Mouse (Mus musculus): ENCODE data around the gene Krtap4-8. TPM values are rescaled to one million over a fixed set of nuclear protein-coding genes. Genes with fewer than 3 reads are reported as not detected.

The Krtap4-8 gene
- polyA plus RNA-seq, 1 experiment from 2014 or later = not detected

DNA sequence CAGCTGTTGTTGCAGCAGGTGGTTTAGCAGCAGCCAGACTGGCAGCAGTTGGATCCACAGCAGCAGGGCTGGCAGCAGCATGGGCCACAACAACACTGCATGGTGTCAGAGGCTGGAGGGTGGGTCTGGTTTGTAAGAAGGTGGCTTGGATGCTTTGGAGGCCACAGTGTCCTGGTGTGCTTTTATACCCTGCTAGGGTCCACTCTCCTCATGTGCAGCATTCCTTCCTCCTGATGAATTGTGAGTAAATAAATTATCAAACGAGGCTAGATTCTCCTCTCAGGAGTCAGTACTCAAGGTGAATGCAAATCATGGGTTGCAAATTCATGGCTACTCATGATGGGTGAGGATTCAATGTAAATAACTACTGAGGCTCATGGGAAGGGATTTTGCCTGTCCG, 46.3 kb downstream of the Krtap4-8 start, which contains the start of gene Gm14180:
Gene Gm14180 (minus strand): TSS at position 101 of the 400 bp plus-strand sequence.
- WGBS = 52% methylated on average over 2 of the region's 2 CpGs
- no peak within 1 kb of the TSS for H3K27ac ChIP-seq
- no peaks in the 10 kb centered on the region for H3K9me3 ChIP-seq (replicated peaks)
- H3K4me2 ChIP-seq = no peak within 1 kb of the TSS
- H3K4me3 ChIP-seq = no peak within 1 kb of the TSS
- ATAC-seq (replicated peaks; ENCODE audit: insufficient number of reproducible peaks, insufficient read depth, low FRiP score, low read depth) = no peak
- no peaks in the 10 kb centered on the region for H3K4me1 ChIP-seq (replicated peaks)
- H3K9ac ChIP-seq = no peak within 1 kb of the TSS
- H3K27me3 ChIP-seq = no peaks in the 10 kb centered on the region
- H3K36me3 ChIP-seq = no peaks in the 10 kb centered on the region

Other genes starting within 250 kb of the Krtap4-8 start
- not detected in 2 replicates for gene Krt40, start 237.5 kb downstream of the Krtap4-8 start, polyA plus RNA-seq (2015; fragmentation: Nextera tagmentation; extraction: Ambion mirVana)
- not detected in 2 replicates for gene Krtap3-3, start 229.8 kb downstream of the Krtap4-8 start, polyA plus RNA-seq (2015; fragmentation: Nextera tagmentation; extraction: Ambion mirVana)
- not detected in 2 replicates for gene Krtap3-2, start 223.9 kb downstream of the Krtap4-8 start, polyA plus RNA-seq (2015; fragmentation: Nextera tagmentation; extraction: Ambion mirVana)
- not detected in 2 replicates for gene Gm11939, start 221.2 kb downstream of the Krtap4-8 start, polyA plus RNA-seq (2015; fragmentation: Nextera tagmentation; extraction: Ambion mirVana)
- gene Krtap3-1, start 214.1 kb downstream of the Krtap4-8 start, polyA plus RNA-seq (2015; fragmentation: Nextera tagmentation; extraction: Ambion mirVana) = not detected in 2 replicates
- not detected in 2 replicates for gene Krtap1-5, start 199.7 kb downstream of the Krtap4-8 start, polyA plus RNA-seq (2015; fragmentation: Nextera tagmentation; extraction: Ambion mirVana)
- gene Krtap1-4, start 197.1 kb downstream of the Krtap4-8 start, polyA plus RNA-seq (2015; fragmentation: Nextera tagmentation; extraction: Ambion mirVana) = not detected in 2 replicates
- not detected in 2 replicates for gene Krtap1-3, start 189.4 kb downstream of the Krtap4-8 start, polyA plus RNA-seq (2015; fragmentation: Nextera tagmentation; extraction: Ambion mirVana)
- gene Krtap9-3, start 182.6 kb downstream of the Krtap4-8 start, polyA plus RNA-seq (2015; fragmentation: Nextera tagmentation; extraction: Ambion mirVana) = not detected in 2 replicates
- not detected in 2 replicates for gene Gm11938, start 177.4 kb downstream of the Krtap4-8 start, polyA plus RNA-seq (2015; fragmentation: Nextera tagmentation; extraction: Ambion mirVana)
- gene Gm11937, start 170.5 kb downstream of the Krtap4-8 start, polyA plus RNA-seq (2015; fragmentation: Nextera tagmentation; extraction: Ambion mirVana) = not detected in 2 replicates
- not detected in 2 replicates for gene Krtap2-4, start 165.9 kb downstream of the Krtap4-8 start, polyA plus RNA-seq (2015; fragmentation: Nextera tagmentation; extraction: Ambion mirVana)
- not detected in 2 replicates for gene Gm11562, start 160.3 kb downstream of the Krtap4-8 start, polyA plus RNA-seq (2015; fragmentation: Nextera tagmentation; extraction: Ambion mirVana)
- not detected in 2 replicates for gene Krtap4-1, start 152.5 kb downstream of the Krtap4-8 start, polyA plus RNA-seq (2015; fragmentation: Nextera tagmentation; extraction: Ambion mirVana)
- not detected in 2 replicates for gene Krtap4-2, start 145.6 kb downstream of the Krtap4-8 start, polyA plus RNA-seq (2015; fragmentation: Nextera tagmentation; extraction: Ambion mirVana)
- gene Krtap4-7, start 136.6 kb downstream of the Krtap4-8 start, polyA plus RNA-seq (2015; fragmentation: Nextera tagmentation; extraction: Ambion mirVana) = not detected in 2 replicates
- gene Gm11555, start 130.5 kb downstream of the Krtap4-8 start, polyA plus RNA-seq (2015; fragmentation: Nextera tagmentation; extraction: Ambion mirVana) = not detected in 2 replicates
- gene Gm11563, start 121.7 kb downstream of the Krtap4-8 start, polyA plus RNA-seq (2015; fragmentation: Nextera tagmentation; extraction: Ambion mirVana) = not detected in 2 replicates
- gene Krtap4-6, start 114.7 kb downstream of the Krtap4-8 start, polyA plus RNA-seq (2015; fragmentation: Nextera tagmentation; extraction: Ambion mirVana) = not detected in 2 replicates
- gene Gm14190, start 90.0 kb downstream of the Krtap4-8 start, polyA plus RNA-seq (2015; fragmentation: Nextera tagmentation; extraction: Ambion mirVana) = not detected in 2 replicates
- not detected in 2 replicates for gene Gm14180, start 46.4 kb downstream of the Krtap4-8 start, polyA plus RNA-seq (2015; fragmentation: Nextera tagmentation; extraction: Ambion mirVana)
- not detected in 2 replicates for gene Gm11595, start 7.8 kb downstream of the Krtap4-8 start, polyA plus RNA-seq (2015; fragmentation: Nextera tagmentation; extraction: Ambion mirVana)
- not detected in 2 replicates for gene Krtap4-9, start 4.5 kb upstream of the Krtap4-8 start, polyA plus RNA-seq (2015; fragmentation: Nextera tagmentation; extraction: Ambion mirVana)
- not detected in 2 replicates for gene Gm11596, start 12.8 kb upstream of the Krtap4-8 start, polyA plus RNA-seq (2015; fragmentation: Nextera tagmentation; extraction: Ambion mirVana)
- not detected in 2 replicates for gene Gm11569, start 18.2 kb upstream of the Krtap4-8 start, polyA plus RNA-seq (2015; fragmentation: Nextera tagmentation; extraction: Ambion mirVana)
- gene Gm11554, start 23.7 kb upstream of the Krtap4-8 start, polyA plus RNA-seq (2015; fragmentation: Nextera tagmentation; extraction: Ambion mirVana) = not detected in 2 replicates
- gene Krtap4-13, start 29.2 kb upstream of the Krtap4-8 start, polyA plus RNA-seq (2015; fragmentation: Nextera tagmentation; extraction: Ambion mirVana) = not detected in 2 replicates
- gene Gm11564, start 35.0 kb upstream of the Krtap4-8 start, polyA plus RNA-seq (2015; fragmentation: Nextera tagmentation; extraction: Ambion mirVana) = not detected in 2 replicates
- gene 2300003K06Rik, start 57.4 kb upstream of the Krtap4-8 start, polyA plus RNA-seq (2015; fragmentation: Nextera tagmentation; extraction: Ambion mirVana) = not detected in 2 replicates
- not detected in 2 replicates for gene Krtap4-16, start 70.9 kb upstream of the Krtap4-8 start, polyA plus RNA-seq (2015; fragmentation: Nextera tagmentation; extraction: Ambion mirVana)
- not detected in 2 replicates for gene Gm11568, start 77.2 kb upstream of the Krtap4-8 start, polyA plus RNA-seq (2015; fragmentation: Nextera tagmentation; extraction: Ambion mirVana)
- not detected in 2 replicates for gene Gm11559, start 83.8 kb upstream of the Krtap4-8 start, polyA plus RNA-seq (2015; fragmentation: Nextera tagmentation; extraction: Ambion mirVana)
- gene Krtap9-1, start 92.7 kb upstream of the Krtap4-8 start, polyA plus RNA-seq (2015; fragmentation: Nextera tagmentation; extraction: Ambion mirVana) = not detected in 2 replicates
- gene Gm11567, start 98.5 kb upstream of the Krtap4-8 start, polyA plus RNA-seq (2015; fragmentation: Nextera tagmentation; extraction: Ambion mirVana) = not detected in 2 replicates
- not detected in 2 replicates for gene Krtap31-1, start 127.2 kb upstream of the Krtap4-8 start, polyA plus RNA-seq (2015; fragmentation: Nextera tagmentation; extraction: Ambion mirVana)
- not detected in 2 replicates for gene Gm11565, start 134.0 kb upstream of the Krtap4-8 start, polyA plus RNA-seq (2015; fragmentation: Nextera tagmentation; extraction: Ambion mirVana)
- gene Krtap31-2, start 155.6 kb upstream of the Krtap4-8 start, polyA plus RNA-seq (2015; fragmentation: Nextera tagmentation; extraction: Ambion mirVana) = not detected in 2 replicates
- not detected in 2 replicates for gene Krtap9-5, start 167.8 kb upstream of the Krtap4-8 start, polyA plus RNA-seq (2015; fragmentation: Nextera tagmentation; extraction: Ambion mirVana)
- gene Krtap29-1, start 198.3 kb upstream of the Krtap4-8 start, polyA plus RNA-seq (2015; fragmentation: Nextera tagmentation; extraction: Ambion mirVana) = not detected in 2 replicates
- not detected in 2 replicates for gene Krtap16-1, start 205.9 kb upstream of the Krtap4-8 start, polyA plus RNA-seq (2015; fragmentation: Nextera tagmentation; extraction: Ambion mirVana)
- 0.76 TPM in 1 of 2 replicates, not detected in the other for gene Krtap17-1, start 213.3 kb upstream of the Krtap4-8 start, polyA plus RNA-seq (2015; fragmentation: Nextera tagmentation; extraction: Ambion mirVana)
- not detected in 2 replicates for gene Krt33a, start 235.5 kb upstream of the Krtap4-8 start, polyA plus RNA-seq (2015; fragmentation: Nextera tagmentation; extraction: Ambion mirVana)
- gene Krt33b, start 249.2 kb upstream of the Krtap4-8 start, polyA plus RNA-seq (2015; fragmentation: Nextera tagmentation; extraction: Ambion mirVana) = 0.09 TPM in 1 of 2 replicates, not detected in the other

Measured in heart, embryonic 15.5 days (tissue).